Mouse (Mus musculus) hindbrain, embryonic 15.5 days (tissue): ENCODE measurements around the gene Ctso. TPM values are rescaled to one million over a fixed set of nuclear protein-coding genes. Genes with fewer than 3 reads are reported as not detected.

ENCODE experiments used
- ATAC-seq: fragments of 200-750 bp; cut with Nextera tagmentation; 2 replicates; pipeline ENCODE4 v1.8.0; 2017; ENCODE audit warnings: low read depth, moderate number of reproducible peaks, moderate TSS enrichment; ENCODE audit not compliant: low FRiP score
- H3K27ac ChIP-seq: fragments of 300-500 bp; sonication (generic); replicated peaks from 2 replicates; pipeline ENCODE4 v1.5.1; 2015; ENCODE audit warnings: mild to moderate bottlenecking, inconsistent platforms
- H3K27me3 ChIP-seq: fragments of 300-500 bp; sonication (generic); 2 replicates; pipeline ENCODE4 v1.6.1; 2015; ENCODE audit warnings: control low read depth, inconsistent platforms
- H3K36me3 ChIP-seq: fragments of 300-500 bp; sonication (generic); 2 replicates; pipeline ENCODE4 v1.6.1; 2015; ENCODE audit warnings: control low read depth, inconsistent platforms
- H3K4me1 ChIP-seq: fragments of 300-500 bp; sonication (generic); replicated peaks from 2 replicates; pipeline ENCODE4 v1.6.1; 2015; ENCODE audit warnings: control low read depth, inconsistent platforms
- H3K4me2 ChIP-seq: fragments of 300-500 bp; sonication (generic); 2 replicates; pipeline ENCODE4 v1.6.1; 2015; ENCODE audit warnings: moderate library complexity, mild to moderate bottlenecking, inconsistent platforms
- H3K4me3 ChIP-seq: fragments of 300-500 bp; sonication (generic); 2 replicates; pipeline ENCODE4 v1.5.1; 2015; ENCODE audit warnings: mild to moderate bottlenecking, inconsistent platforms
- H3K9ac ChIP-seq: fragments of 300-500 bp; sonication (generic); 2 replicates; pipeline ENCODE4 v1.6.1; 2015; ENCODE audit warnings: inconsistent platforms
- H3K9me3 ChIP-seq: fragments of 300-500 bp; sonication (generic); 2 replicates; pipeline ENCODE4 v1.6.1; 2016; ENCODE audit warnings: control low read depth, inconsistent platforms
- WGBS: fragments of 180-500 bp; shearing (Covaris S2); methylation state at CpG from one replicate; pipeline ENCODE4 v1.1.7; 2015; 5-methylcytosine and 5-hydroxymethylcytosine counted together
- polyA plus RNA-seq: library from polyadenylated mRNA; unstranded; fragments of >200 nt; fragmentation: Nextera tagmentation; extraction: Ambion mirVana; gene quantifications from 2 replicates; pipeline ENCODE4 v1.2.1, GENCODE M21; 2015

The Ctso gene
- polyA plus RNA-seq, 1 experiment from 2014 or later = 10.3 TPM

DNA sequence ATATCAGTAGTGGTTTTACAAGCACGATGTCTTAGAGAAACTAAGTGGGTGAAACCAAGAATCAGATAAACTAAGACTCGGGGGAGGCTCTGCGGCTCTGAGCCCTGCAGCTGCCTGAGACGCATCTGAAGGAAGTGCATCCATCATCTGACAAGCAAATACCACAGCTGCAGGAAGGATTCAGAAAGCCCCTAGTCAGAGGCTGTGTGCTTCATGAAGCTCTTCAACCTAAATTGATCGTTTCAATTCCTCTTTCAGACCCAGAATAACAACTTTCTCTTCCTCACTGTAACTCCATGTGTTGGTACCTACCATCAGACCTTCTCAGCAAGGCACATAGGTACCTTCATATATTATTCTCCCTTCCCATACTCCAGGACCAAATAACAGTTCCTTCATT, 6.5 kb upstream of the Ctso start:
- Histone ChIP-seq H3K36me3 (no peaks in the 10 kb centered on the region), H3K9me3 (no peaks in the 10 kb centered on the region), H3K9ac (no peak overlapping the region), H3K27ac (no peak overlapping the region), H3K4me1 (peaks cover 19% of the 10 kb centered on the region; the same call in 1 of the 2 replicates), H3K27me3 (no peaks in the 10 kb centered on the region), H3K4me3 (no peak overlapping the region), H3K4me2 (no peak overlapping the region)
- ATAC-seq = no peak
- 50% methylated on average over 5 of the region's 5 CpGs for WGBS

GRCm38 (mm10) chr3:81926764-81927325, 5.6 kb upstream of the Ctso start:
- Histone ChIP-seq H3K27ac (peak overlapping the region; percentile 26; the same call in 1 of the 2 replicates), H3K36me3 (no peaks in the 10 kb centered on the region), H3K4me3 (no peak overlapping the region), H3K4me2 (no peak overlapping the region), H3K9me3 (no peaks in the 10 kb centered on the region), H3K27me3 (no peaks in the 10 kb centered on the region), H3K4me1 (peaks cover 19% of the 10 kb centered on the region; the same call in 1 of the 2 replicates), H3K9ac (no peak overlapping the region)
- WGBS = 49% methylated on average over 9 of the region's 9 CpGs
- no peak for ATAC-seq

- Histone ChIP-seq H3K27me3 (no peaks in the 10 kb centered on the region), H3K4me3 (no peak overlapping the region), H3K27ac (no peak overlapping the region), H3K4me1 (0 out of 2 replicates have a peak, but pooled peaks cover 8% of the 10 kb centered on the region), H3K4me2 (no peak overlapping the region), H3K9ac (no peak overlapping the region), H3K36me3 (no peaks in the 10 kb centered on the region), H3K9me3 (no peaks in the 10 kb centered on the region)
- WGBS = 96% methylated on average over 1 of the region's 1 CpGs
- no peak for ATAC-seq
Measured at GRCm38 (mm10) chr3:81929073-81929472, 3.3 kb upstream of the Ctso start.

GRCm38 (mm10) chr3:81931695-81932094, 706 bp upstream of the Ctso start:
- Histone ChIP-seq H3K4me3 (no peak overlapping the region), H3K4me2 (no peak overlapping the region), H3K27ac (peak overlapping the region; percentile 38; the same call in 1 of the 2 replicates), H3K9me3 (no peaks in the 10 kb centered on the region), H3K27me3 (no peaks in the 10 kb centered on the region), H3K4me1 (0 out of 2 replicates have a peak, but pooled peaks cover 4% of the 10 kb centered on the region), H3K9ac (no peak overlapping the region), H3K36me3 (no peaks in the 10 kb centered on the region)
- ATAC-seq = no peak
- 56% methylated on average over 3 of the region's 3 CpGs for WGBS

DNA sequence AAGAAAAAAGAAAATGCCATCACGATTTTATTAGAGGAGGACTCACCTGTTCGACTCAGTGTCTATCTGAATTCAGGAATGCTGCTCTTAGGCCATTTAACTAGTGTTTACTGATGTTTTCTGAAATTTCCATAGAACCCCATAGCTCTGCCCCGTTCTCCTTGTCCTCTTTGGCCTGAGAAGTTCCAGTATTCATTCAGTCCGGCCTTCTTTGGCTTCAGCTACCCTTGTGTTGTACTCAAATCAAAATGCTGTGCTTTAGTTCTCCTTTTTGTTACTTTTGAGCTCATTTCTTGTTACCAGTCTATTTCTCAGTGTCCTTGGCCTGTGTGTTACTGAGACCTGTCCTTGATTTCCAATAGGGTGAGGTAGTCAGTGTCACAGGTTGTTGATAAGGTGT, 947 bp downstream of the Ctso start:
- Histone ChIP-seq H3K9me3 (no peaks in the 10 kb centered on the region), H3K9ac (no peak overlapping the region), H3K27ac (no peak overlapping the region), H3K4me3 (no peak overlapping the region), H3K27me3 (no peaks in the 10 kb centered on the region), H3K36me3 (no peaks in the 10 kb centered on the region), H3K4me1 (no peaks in the 10 kb centered on the region), H3K4me2 (peak overlapping the region; percentile 79)
- ATAC-seq = no peak
- WGBS = 78% methylated on average over 4 of the region's 4 CpGs

DNA sequence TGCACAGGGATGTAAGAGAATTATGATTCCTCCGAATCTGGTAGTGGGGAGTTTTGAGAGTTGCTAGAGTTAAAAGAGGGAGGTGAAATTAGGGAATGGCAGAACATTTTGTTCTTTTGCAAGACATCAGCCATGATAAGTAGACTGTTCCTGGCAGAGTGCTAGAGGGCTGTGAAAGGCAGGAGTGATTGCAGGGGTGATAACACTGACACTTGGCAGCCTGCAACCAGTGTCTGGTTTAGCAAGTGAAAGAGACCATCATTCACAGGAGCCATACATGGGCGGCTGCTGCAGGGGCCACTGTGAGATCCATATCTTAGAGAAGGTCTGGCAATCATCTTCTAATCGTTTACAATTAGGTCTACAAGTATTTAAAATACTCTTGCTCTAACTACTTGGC, 6.5 kb downstream of the Ctso start:
- Histone ChIP-seq H3K9me3 (no peaks in the 10 kb centered on the region), H3K9ac (no peak overlapping the region), H3K27me3 (no peaks in the 10 kb centered on the region), H3K36me3 (no peaks in the 10 kb centered on the region), H3K4me1 (no peaks in the 10 kb centered on the region), H3K4me2 (no peak overlapping the region), H3K27ac (no peak overlapping the region), H3K4me3 (no peak overlapping the region)
- ATAC-seq = no peak
- 84% methylated on average over 3 of the region's 3 CpGs for WGBS

GRCm38 (mm10) chr3:81942341-81942740, 9.9 kb downstream of the Ctso start:
- WGBS = 90% methylated on average over 3 of the region's 3 CpGs

DNA sequence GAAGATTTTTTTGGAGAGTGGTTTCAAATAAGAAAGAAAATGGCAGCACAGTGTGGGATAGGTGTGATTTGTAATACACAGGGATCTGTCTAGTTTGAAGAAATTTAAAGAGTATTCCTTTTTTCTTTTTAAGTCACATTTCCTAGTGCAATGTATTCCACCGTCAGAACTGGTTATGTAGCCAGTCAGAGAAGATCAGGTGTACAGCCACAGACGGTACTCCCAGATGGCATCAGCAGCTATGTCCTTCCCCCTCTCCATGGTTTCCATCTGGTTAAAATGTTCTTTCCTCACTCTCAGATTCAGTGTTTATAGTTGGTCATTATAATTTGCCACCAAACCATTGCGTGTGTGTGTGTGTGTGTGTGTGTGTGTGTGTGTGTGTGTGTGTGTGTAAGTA, 10.7 kb downstream of the Ctso start:
- no peak overlapping the region for H3K9ac ChIP-seq
- H3K27ac ChIP-seq = no peak overlapping the region
- H3K4me1 ChIP-seq = no peaks in the 10 kb centered on the region
- H3K27me3 ChIP-seq = no peaks in the 10 kb centered on the region
- ATAC-seq = no peak
- H3K4me2 ChIP-seq = no peak overlapping the region
- WGBS = 95% methylated on average over 3 of the region's 3 CpGs
- H3K36me3 ChIP-seq = no peaks in the 10 kb centered on the region
- H3K9me3 ChIP-seq = no peaks in the 10 kb centered on the region
- no peak overlapping the region for H3K4me3 ChIP-seq

More at GRCm38 (mm10) chr3:81942341-81942740, 9.9 kb downstream of the Ctso start:
- Histone ChIP-seq H3K9ac (no peak overlapping the region), H3K4me2 (no peak overlapping the region), H3K27ac (no peak overlapping the region), H3K36me3 (no peaks in the 10 kb centered on the region), H3K27me3 (no peaks in the 10 kb centered on the region), H3K4me1 (no peaks in the 10 kb centered on the region), H3K4me3 (no peak overlapping the region), H3K9me3 (no peaks in the 10 kb centered on the region)
- no peak for ATAC-seq

GRCm38 (mm10) chr3:81944851-81945393, 12.5 kb downstream of the Ctso start:
- Histone ChIP-seq H3K4me1 (no peaks in the 10 kb centered on the region), H3K36me3 (no peaks in the 10 kb centered on the region), H3K4me2 (no peak overlapping the region), H3K27me3 (no peaks in the 10 kb centered on the region), H3K9ac (no peak overlapping the region), H3K27ac (no peak overlapping the region), H3K4me3 (no peak overlapping the region), H3K9me3 (no peaks in the 10 kb centered on the region)
- 92% methylated on average over 7 of the region's 7 CpGs for WGBS
- no peak for ATAC-seq

DNA sequence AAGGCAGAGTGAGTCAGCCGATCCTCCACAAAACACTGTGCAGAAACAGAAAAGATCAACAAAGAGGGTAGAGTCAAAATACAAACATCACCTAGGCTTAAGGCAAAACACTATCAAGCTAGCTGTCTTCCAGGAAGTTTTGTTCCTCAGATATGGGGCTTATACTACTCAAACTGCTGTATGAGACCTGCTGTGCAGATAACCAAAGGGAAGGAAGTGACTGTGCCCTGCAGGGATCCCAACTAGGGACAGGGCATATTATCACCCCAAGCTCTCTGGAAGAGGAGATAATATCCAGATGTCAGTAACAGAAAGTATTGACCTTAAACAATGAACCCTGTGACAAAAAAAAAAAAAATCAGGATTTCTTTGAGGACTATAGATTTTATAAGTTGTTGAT, 16.6 kb downstream of the Ctso start:
- Histone ChIP-seq H3K4me3 (no peak overlapping the region), H3K9me3 (no peaks in the 10 kb centered on the region), H3K4me1 (no peaks in the 10 kb centered on the region), H3K9ac (no peak overlapping the region), H3K36me3 (no peaks in the 10 kb centered on the region), H3K27ac (no peak overlapping the region), H3K27me3 (no peaks in the 10 kb centered on the region), H3K4me2 (no peak overlapping the region)
- no peak for ATAC-seq
- 71% methylated on average over 1 of the region's 1 CpGs for WGBS

DNA sequence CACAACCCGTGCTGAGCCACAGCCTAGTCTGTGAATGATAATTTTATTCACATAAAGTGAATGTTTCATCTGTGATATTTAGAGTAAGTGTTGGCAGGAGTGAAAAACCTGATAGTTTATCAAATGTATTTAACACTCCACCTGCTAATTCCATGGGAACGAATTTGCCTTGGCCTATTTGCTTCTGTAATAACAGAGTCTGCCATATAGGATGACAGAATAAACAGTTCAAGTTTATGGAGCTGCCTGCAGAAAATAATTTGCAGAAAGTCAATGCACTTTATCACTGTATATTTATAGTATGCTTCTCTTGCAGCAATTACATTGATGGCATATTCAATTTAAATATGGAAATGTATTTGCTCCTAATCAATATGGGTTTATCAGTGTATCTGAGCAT, 19.4 kb downstream of the Ctso start:
- Histone ChIP-seq H3K27me3 (no peaks in the 10 kb centered on the region), H3K9ac (no peak overlapping the region), H3K4me3 (no peak overlapping the region), H3K36me3 (no peaks in the 10 kb centered on the region), H3K27ac (no peak overlapping the region), H3K4me1 (no peaks in the 10 kb centered on the region), H3K4me2 (no peak overlapping the region), H3K9me3 (no peaks in the 10 kb centered on the region)
- no peak for ATAC-seq
- 79% methylated on average over 2 of the region's 2 CpGs for WGBS

- H3K9me3 ChIP-seq = no peaks in the 10 kb centered on the region
- 92% methylated on average over 5 of the region's 5 CpGs for WGBS
- H3K4me3 ChIP-seq = no peak overlapping the region
- no peak overlapping the region for H3K27ac ChIP-seq
- no peaks in the 10 kb centered on the region for H3K36me3 ChIP-seq
- ATAC-seq = no peak
- H3K4me2 ChIP-seq = no peak overlapping the region
- no peaks in the 10 kb centered on the region for H3K4me1 ChIP-seq
- H3K27me3 ChIP-seq = no peaks in the 10 kb centered on the region
- no peak overlapping the region for H3K9ac ChIP-seq
Measured at GRCm38 (mm10) chr3:81957484-81957883, 25.1 kb downstream of the Ctso start.

- 89% methylated on average over 5 of the region's 5 CpGs for WGBS
- H3K4me3 ChIP-seq = no peak overlapping the region
- H3K9ac ChIP-seq = no peak overlapping the region
- no peaks in the 10 kb centered on the region for H3K4me1 ChIP-seq
- H3K9me3 ChIP-seq = no peaks in the 10 kb centered on the region
- no peaks in the 10 kb centered on the region for H3K36me3 ChIP-seq
- no peak overlapping the region for H3K27ac ChIP-seq
- no peaks in the 10 kb centered on the region for H3K27me3 ChIP-seq
- H3K4me2 ChIP-seq = no peak overlapping the region
- ATAC-seq = no peak
Measured at GRCm38 (mm10) chr3:81961336-81961735, 28.9 kb downstream of the Ctso start.
